Mouse (Mus musculus) kidney, adult 9 months (tissue): ENCODE measurements around the gene Fdxr.

Experiments
- DNase-seq: peaks from one replicate; pipeline ENCODE4 v3.0.0; 2022

Gene Fdxr

DNA sequence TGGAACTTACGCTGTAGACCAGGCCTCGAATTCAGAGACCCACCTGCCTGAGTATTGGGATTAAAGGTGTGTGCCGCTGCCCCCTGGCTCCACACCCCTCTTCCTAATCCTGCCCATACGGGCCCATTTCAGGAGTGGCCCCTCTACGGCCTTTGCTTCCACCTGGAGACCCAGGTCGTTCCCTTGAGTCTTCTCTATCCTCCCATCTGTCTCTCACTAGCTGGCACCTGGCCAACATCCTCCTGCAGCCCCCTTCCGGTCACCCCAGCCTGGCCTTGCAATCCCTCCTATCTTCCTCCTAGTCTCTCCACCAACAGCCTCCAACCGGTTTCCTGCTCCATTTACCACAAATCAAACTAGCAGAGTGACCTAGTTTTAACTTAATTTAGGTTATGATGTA lies 13.0 kb upstream of the Fdxr start:
- no peak for DNase-seq

DNA sequence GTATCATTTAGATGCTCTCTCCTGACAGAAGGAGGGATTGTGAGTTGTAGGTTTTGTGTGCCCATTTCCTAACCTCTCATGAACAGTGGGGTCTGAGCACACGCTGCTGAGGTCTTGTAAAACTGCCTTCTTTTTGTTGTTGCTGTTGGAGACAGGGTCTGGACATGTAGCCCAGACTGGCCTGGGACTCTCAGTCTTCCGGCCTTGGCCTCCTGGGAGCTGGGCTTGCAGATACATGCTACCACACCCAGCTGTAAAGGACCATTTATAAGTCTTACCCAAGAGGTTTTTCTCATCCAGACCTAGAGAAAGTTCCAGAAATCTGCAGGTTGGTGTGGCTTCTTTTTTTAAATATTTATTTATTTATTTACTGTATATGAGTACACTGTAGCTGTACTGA lies 11.5 kb upstream of the Fdxr start:
- no peak for DNase-seq

DNA sequence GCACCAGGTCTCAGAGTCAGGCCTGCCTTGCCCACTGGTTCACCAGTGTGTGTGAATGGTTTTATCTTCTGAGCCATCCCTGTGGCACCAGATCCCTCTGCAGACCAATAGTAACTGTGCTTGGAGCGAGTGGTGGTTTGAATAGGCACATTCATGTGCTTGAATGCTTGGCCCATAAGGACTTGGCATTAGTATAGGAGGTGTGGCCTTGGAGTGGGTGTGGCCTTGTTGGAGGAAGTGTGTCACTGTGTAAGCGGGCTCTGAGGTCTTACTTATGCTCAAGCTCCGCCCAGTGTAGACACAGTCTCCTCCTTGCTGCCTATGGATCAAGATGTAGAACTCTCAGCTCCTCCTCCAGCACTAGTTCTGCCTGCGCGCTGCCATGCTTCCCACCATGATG lies 10.5 kb upstream of the Fdxr start:
- no peak for DNase-seq

DNA sequence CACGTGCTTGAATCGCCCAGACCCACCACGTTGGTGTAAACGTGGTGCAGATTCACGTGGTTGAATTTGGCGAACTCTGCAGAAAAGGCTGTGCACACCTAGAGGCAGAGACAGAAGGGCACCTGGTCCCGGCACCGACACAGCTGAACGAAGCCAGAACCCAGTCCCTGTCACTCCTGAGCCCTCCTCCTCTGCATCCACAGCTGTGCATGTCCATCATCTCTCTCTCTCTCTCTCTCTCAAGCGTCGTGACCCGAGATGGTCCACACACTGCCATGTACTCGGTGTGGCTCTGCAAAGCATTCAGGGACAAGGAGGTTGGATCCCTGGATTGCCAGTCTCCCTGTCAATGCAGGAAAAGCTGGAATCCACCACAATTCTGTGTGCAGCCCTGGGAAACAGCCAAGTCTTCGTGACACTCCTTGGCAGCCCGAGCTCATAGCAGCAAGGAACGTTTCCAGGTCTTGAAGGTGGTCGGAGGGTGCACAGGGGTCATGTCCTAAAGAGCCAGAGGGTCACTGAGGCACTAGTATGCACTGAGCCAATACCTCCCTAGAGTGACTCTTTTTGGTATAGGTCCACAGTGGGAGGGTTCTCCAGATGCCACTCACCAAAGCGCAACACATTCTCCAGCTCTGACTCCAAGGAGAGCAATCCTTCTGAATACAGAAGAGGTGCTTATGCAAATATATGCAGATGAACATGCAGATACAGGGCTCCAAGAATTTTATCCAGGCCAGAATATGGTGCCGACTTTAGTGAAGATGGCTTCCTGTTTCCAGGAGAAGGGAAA lies 9.5 kb upstream of the Fdxr start:
- no peak for DNase-seq

DNA sequence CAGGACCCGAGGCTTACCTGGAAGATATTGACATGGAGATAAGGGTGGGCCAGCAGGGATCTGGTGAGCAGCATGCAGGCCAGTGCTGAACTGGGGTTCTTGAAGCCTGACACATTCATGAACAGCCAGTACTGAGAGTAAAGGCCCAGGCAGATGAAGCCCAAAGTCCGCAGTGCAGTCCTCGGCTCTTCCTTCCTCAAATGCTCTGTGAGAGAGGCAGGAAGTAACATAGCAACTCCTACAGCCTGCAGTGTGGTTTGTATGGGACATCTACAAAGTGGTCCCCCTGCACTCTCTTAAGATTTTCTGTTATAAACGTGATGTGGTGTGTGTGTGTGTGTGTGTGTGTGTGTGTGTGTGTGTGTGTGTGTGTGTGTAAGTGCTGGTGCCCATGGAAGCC lies 8.4 kb upstream of the Fdxr start:
- DNase-seq: no peak

DNA sequence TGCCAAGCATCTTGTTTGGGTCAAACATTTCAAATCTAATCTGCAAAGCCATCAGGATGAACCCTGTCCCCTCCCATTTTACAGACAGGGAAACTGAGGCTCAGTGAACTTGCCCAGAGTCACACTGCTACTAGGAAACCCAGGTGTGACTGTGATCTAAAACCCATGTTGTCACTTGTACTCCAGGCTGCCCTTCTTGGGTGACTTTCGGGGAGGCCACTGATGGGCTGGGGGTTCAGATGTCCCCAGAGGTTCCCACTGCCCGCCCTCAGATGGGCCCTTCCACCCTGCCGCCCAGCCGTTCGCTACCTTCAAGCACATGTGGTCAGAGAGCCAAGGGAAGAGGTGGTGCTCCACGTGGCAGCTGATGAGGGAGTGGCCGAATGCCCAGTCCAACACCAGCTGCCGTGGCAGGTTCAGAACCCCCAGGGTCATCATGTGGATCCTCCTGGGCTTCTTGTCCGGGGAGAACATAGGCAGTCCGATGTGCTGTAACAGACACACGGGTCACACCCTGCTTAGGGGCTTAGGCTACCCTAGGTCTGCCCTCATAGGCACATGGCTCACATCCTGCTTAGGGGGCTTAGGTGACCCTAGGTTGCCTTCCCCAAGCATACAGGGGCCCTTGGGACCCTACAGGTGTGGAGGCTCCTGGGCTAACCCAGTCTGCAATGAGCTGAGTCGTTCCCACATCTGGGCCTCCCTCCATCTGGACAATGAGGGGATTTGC lies 7.2 kb upstream of the Fdxr start:
- no peak for DNase-seq

DNA sequence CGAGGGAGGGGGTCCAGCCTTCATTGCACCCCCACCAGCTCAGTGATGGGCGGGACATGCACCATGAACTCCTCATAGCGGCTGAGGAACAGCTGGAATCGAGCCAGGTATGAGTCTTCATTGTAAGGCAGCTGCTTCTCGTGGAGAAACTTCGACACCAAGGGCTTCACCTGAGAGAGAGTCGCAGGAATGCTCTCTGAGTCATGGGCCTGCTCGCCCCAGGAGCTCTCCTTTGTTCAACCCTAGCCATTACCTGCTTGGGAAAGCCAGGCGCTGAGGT lies 6.6 kb upstream of the Fdxr start:
- no peak for DNase-seq

DNA sequence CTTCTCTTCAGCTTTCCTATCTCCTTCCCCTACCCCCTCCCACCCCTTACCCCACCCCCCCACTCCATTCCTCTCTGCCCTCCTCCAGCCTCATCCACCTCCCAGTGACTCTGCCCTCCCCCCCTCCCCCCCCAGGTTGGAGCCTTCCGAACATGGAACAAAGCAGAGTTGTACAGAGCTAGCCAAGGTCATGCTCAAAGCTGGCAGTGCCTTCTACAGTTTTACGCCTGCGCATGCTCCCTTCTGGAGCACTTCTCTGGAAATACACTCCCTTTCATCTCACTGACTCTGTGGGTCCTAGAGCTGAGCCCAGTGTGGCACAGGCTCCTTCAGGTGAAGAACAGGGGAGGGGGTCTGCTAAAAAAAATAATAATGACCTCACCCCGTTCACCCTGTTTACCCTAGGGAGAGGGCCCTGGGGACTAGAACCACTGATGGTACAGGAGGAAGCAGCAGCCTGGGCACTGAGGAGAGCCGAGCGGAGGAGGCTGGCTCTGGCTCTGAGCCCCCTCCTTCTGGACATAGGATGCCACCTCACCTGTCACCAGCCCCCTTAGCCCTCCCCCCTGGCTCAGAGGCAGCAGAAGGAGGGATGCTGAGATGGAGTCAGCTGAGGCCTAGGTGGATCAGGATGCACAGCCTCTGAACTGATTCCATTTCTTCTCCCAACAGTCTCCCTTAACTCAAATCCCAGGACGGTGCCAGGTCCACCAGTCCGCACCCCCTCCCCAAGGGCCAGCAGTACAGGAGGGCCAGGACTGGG lies 6.1 kb upstream of the Fdxr start:
- no peak for DNase-seq

DNA sequence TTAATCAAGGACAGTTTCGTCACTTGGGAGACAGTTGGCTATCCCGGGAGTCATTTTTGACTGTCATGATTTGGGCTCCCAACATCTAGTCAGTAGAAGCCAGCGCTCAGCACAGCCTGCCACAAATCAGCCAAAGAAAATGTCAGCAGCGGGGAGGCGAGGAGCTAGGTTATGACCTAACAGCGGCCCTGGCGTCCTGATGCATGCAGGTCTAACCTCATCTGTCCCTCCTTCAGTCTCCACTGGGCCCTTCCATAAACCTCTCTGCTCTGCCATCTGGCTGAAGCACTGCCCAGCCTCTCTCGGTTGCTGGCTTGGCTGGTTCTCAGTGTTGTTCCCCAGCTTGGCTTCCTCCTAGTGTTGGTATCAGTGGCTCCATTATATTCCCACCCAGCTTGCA lies 5.4 kb upstream of the Fdxr start:
- DNase-seq: no peak

DNA sequence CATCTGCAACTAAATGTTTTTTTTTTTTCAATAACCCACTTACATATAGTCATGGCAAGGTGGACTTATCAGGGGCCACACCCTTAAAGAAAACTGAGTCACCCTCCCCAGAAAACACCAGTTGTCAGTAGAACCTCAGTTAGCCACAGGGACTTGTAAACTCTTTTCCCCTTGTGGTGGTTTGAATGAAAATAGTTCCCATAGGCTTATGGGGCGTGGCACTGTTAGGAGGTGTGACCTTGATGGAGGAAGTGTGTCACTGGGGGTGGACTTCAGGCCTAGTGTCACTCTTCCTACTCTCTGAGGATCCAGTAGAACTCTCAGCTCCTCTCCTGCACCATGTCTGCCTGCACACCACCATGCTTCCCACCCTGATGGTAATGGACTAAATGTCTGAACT lies 2.9 kb upstream of the Fdxr start:
- no peak for DNase-seq

DNA sequence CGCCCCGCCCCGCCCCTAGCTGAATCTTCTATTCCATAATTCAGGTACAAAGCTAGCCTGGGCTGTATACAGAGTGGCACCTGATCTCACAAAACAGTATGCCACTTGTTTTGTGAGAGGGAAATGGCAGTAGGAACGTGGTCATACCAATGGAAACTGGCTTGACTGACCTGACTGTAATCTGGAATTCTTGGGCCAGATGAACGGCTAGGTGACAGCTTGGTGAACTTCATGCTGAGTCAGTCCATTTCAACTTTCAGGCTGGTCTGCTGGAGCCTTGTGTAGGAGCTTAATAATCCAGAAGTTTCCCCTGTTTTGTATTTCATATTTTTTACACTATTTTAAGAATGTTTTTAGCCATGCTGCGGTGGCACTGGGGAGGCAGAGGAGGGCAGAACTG lies 1.3 kb upstream of the Fdxr start:
- no peak for DNase-seq

DNA sequence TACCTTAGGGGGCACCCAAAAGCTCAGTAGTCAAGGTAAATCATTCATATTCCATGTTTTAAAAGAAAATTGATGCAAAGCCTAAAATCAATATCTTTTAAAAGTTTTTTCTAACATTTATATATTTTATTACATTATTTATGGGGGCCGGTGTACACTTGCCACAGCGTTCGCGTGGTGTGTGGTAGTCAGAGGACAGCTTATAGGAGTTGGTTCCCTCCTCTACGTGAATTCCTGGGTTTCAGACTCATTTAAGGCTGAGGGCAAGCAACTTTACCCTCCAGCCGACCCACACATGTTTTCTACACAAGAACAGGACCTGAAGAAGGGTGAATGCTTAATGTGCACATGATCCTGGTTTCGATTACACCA lies 740 bp upstream of the Fdxr start:
- DNase-seq: no peak

DNA sequence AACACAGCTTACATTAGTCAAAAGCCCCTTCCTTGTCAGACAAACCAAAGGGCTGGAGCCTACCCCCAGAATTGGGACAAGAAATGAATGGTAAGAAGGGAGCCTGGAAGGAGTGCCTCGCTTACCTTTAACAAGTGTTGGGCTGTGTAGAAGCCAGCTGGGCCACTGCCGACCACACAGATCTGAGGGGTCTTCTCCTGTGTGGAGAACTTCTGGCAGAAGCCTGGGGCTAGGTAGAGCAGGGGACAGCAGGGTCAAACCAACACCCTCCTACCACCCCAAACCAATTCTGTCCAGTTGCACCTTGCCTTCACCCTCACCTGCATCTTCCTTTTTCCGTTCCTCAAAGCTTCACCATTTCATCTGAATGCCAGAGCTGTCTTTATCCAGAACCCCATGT lies 896 bp downstream of the Fdxr start:
- no peak for DNase-seq

DNA sequence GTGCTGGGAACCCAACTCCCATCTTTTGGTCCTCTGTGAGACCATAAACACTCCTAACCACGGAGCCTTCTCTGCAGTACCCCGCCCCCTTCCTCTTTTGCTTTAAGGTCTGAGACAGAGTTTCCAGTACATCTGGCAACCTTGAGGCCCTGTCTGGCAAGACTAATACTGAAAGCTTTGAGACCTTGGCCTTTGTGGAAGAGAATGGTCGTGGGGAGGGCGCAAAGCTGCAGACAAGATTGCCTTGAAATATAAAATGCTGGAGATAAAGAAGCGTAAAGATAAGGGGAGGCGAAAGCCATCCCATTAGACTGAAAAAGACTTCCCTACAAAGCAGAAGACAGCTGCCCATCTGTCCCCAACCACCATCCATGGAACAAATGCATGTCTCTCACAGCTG lies 1.3 kb downstream of the Fdxr start:
- no peak for DNase-seq

DNA sequence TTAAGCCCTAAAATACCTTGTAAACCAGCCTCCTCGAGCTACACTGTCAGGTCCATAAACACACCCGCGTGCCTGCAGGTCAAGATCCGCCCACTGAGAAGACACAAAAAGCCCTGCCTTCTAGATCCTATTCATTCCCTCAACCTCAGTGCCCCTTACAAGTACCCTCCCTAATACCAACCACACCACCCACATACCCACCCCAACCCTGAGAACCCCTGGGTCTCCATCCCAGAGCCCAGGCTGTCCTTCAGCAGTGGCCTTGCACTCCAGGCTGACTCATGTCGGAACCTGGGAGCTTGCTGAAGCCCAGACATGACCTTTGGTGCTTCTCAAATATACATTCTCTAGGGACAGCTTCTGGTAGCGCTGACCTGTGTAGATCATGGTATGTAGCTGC lies 2.1 kb downstream of the Fdxr start:
- no peak for DNase-seq

DNA sequence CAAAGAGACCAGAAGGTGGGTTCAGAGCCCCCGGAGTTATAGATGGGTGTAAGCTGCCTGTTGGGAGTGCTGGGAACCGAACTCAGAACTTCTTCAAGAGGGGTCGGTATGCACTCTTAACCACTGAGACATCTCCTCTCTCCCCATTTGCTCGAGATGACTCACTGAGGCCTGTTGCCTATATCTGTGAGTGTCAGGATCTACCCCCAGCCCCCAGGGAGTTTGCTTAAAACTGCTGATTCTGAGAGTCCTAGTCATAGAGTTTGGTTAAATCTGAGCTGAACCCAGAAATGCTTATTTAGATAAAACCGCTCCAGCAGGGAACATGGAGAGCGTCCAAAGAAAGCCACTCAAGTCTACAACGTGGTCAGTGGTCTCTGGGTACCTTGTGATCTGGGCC lies 2.7 kb downstream of the Fdxr start:
- DNase-seq: no peak

DNA sequence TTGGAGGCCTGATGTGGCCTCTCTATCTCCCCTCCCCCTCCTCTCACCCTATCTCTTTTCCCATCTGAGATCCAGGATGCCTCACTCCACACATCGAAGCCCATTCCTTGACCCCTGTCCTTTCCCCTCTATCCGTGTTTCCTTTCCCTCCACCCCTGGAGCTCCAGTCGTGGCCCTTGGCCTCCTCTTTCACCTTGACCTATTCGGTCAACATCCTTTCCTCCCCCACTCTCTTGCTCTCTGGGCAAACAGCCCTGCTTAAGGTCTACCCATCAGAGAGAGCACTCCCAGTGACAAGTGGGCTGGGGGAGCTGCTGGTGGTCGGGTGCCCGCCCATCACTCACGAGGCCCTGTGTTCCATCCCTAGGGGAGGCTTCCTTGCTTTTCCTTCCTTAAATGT lies 3.1 kb downstream of the Fdxr start:
- no peak for DNase-seq

DNA sequence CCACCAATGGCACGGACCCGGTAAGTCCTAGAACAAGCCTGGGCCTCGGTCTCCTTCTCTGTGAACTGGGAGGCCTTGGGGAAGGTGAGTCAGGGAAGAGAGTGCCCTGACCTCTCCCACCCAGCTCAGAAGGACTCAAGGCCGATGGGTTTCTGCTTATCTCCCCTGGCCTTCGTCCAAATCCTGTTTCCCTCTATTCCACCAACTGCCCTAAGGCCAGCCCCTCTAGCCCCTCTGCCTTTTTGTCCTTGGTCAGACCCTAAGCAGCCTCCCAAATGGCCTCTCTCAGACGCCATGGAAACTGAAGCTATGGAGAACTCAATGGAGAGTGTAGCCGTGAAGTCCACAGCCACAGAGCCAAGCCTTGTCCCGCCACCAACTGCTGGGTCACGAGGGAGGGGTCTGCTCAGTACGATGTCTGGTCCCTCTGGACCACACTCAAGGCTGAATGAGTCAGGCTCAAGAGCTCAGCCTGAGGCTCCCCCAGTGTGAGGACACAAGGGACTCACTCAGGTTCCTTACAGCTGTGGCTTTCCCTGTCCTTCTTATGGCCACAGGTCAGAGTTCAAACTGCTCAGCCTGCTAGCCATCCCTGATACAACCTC lies 3.9 kb downstream of the Fdxr start:
- DNase-seq: no peak

DNA sequence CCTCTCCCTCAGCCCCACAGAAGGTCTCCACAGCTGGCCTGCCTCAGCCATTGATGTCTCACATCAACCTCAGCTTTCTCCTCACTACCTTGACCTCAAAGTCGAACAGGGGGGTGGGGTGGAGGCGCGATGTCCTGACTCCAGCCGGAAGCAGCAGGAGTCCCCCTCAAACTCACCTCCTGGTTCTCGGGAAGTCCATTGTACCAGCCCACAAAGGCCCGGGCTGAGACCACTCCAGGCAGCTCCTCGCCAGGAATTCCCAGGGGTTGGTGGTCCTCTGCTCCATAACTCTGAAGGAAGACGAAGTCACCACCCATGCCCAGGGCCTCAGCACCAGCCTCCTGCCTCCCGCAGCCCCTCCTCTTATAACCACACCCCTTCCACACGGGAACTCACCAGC lies 5.4 kb downstream of the Fdxr start:
- no peak for DNase-seq

DNA sequence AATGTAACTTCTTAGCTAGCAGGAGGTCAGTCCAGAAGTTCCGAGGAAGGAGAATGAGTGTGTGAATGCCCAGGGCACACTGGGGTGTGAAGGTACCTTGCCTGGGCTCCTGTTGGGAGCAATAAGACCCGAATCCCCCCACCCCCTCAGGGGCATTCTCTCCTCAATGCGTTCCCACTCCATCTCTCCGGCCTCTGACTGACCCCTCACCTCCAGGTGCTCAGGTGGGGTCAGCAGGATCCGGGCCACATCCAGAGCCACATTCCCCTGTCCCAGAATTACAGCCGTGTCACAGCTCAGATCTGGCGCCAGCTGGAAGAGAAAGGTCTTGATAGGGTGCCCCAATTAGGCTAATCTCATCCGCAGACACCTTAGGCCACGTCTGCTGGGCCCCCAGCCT lies 5.8 kb downstream of the Fdxr start:
- DNase-seq: no peak

DNA sequence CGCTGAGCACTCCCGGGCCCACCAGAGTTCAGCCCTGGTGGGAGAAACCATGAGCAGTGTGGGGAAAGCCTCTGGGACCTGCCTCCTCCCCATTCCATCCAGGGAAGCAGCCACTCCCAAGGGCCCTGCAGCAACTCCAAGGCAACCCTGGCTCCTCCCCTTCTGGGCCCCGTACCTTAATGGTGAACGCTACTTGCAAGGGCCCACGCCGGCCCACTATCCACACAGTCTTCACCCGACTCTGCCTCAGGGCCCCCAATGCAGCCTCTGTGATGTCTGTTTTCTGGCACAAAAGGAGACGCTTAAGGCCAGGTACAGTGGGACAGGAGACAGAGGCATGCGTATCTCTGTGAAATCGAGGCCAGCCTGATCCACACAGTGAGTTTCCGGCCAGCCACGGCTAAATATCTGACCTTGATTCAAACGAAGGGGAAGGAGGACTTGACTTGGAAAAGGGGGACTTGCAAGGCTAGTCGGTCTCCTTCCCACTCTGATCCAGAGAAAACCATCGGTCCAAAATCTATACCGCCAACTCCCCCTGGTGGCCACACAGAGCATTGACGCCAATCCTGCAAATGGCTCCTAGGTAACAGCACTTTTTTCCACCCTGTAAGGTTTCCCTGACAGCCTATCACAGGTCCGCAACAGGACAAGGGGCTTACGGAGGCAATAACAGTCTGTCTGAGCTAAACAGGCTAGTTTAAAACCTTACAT lies 6.5 kb downstream of the Fdxr start:
- peak; percentile 84 for DNase-seq

DNA sequence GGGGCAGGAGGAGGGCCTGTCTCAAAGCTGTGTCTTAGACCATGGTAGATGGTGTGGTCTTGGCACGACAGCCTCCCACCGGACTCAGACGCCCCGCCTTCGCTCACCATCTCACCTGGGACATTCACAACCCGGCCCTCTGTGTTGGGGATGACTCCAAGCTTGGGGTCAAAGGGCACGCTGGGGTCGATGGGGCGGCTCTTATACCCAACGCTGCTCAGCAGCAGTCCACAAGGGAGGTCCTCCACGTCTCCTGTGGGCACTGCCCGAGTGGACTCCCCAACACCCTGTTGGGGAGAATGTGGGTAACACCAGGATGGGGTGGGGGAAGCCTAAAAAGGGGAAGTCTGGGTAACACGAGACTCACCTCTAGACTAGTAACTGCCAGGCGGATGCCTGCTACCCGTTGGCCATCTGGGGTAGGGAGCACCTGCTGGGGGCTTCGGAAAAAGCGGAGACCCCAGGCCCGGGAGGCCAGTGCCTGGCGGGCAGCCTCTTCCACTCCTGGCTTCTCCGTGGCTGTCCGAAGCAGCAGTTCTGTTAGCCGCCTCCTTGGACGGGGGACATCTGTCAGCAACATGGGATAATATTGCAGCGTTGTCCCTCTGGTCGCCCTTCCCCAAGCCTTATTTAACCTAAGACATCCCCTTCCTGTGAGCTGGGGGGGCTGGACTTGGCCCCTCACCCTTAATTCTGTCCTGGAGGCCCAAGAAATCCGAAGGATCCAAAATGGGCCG lies 7.4 kb downstream of the Fdxr start:
- no peak for DNase-seq

DNA sequence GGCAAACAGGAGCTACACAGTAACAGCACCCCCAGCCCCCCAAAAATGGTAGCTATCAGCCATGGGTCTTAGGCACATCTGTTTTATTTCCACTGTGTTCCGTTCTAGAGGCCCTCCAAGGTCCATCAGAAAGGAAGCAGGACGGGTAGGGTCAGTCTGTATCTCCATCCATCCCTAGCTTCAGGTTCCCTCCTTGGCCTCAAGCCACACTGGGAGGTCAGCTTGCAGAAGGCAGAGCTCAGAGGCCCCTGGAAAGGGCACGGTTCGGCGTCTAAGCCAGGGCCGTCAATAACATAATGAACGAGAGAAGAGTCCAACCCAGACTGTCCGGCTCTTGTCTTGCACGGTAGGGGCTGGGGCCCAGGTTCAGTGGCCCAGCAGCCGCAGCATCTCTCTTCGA lies 8.9 kb downstream of the Fdxr start:
- no peak for DNase-seq
